In genomic region chr12:33130401-33130800, GRCm38 (mm10) we compare ENCODE assay signal across 13 mouse cellular contexts. TPM values are rescaled to one million over a fixed set of nuclear protein-coding genes. Genes with fewer than 3 reads are reported as not detected.
DNase-seq lines count a peak whose midpoint lies in the region; TF ChIP-seq lines count a peak whose summit lies in the region.
"Had no signal": no experiment of that assay in that cellular context is flagged by ENCODE, and none has a peak within 500 bp of the region (broad histone marks: within the 10 kb centered on the region; RNA-seq: fewer than 3 reads in every experiment).

No protein-coding gene starts in this region.

- H3K27ac ChIP-seq in left cerebral cortex, adult 2 months = peak overlapping the region; percentile 12; the same call in 1 of the 2 replicates
- H3K27ac ChIP-seq: stomach, embryonic 15.5 days had no signal

- no peak overlapping the region for H3K4me3 ChIP-seq in left cerebral cortex, adult 2 months
- H3K4me3 ChIP-seq: erythroblast, embryonic 14.5 days; stomach, embryonic 15.5 days had no signal

- no peak for TF ChIP-seq CTCF in left cerebral cortex, adult 2 months (IDR thresholded peaks at IDR 0.05)

- DNase-seq in left cerebral cortex, adult 2 months (ENCODE audit: extremely low spot score in 1 of 2, low spot score in 2 of 2) = peak; percentile 56 to 64
- no peak for DNase-seq in left cerebral cortex, postnatal 4 days
- DNase-seq in frontal cortex, adult 2 months (ENCODE audit: extremely low spot score in 1 of 2, low spot score in 1 of 2) = peak; percentile 68 to 77
- peak; percentile 51 to 80 for DNase-seq in layer of hippocampus, postnatal 14 days (ENCODE audit: low spot score in 2 of 2)
- DNase-seq in right cerebral cortex, postnatal 25 days = peak; percentile 65
- DNase-seq in gastrocnemius, postnatal 25 days = no peak
- DNase-seq in lung, postnatal 25 days (ENCODE audit: low spot score) = no peak
- DNase-seq in MN1 (ENCODE audit: low spot score) = no peak
- DNase-seq: lung, adult 18-20 months had no signal

- intact Hi-C loops in left cerebral cortex, adult 2 months (cut with DNase I) = no loop called here
- intact Hi-C loops in left cerebral cortex, postnatal 4 days (cut with DNase I) = no loop called here

RNA-seq across cellular contexts. Expression of gene Atxn7l1, which starts 17.1 kb away (rescaled TPM):
- 10 to 100 TPM; 63.2 to 64.8 TPM for total RNA-seq in left cerebral cortex, adult 2 months (2021)
- total RNA-seq in left cerebral cortex, postnatal 4 days (2021) = 10 to 100 TPM; 61.4 to 62.9 TPM
- polyA plus RNA-seq in frontal cortex, adult 2 months (2012; rRNA removed) = 37.0 and 43.7 TPM in 2 replicates
- 10 to 100 TPM; 46.3 to 47.5 TPM for total RNA-seq in layer of hippocampus, postnatal 14 days (2021)
- total RNA-seq in gastrocnemius, postnatal 25 days (2021) = 10 to 100 TPM; 16.4 to 17.7 TPM

RNA-seq across cellular contexts. Expression of gene Cdhr3, which starts 37.7 kb away (rescaled TPM):
- 1 to 10 TPM; 1.4 to 2.4 TPM for total RNA-seq in left cerebral cortex, adult 2 months (2021)
- total RNA-seq in left cerebral cortex, postnatal 4 days (2021) = 1 to 10 TPM in 1 of 2 experiments, under 1 TPM in 1; 0.76 to 1.4 TPM
- 5.4 and 8.8 TPM in 2 replicates for polyA plus RNA-seq in frontal cortex, adult 2 months (2012; rRNA removed)
- 1 to 10 TPM in 1 of 2 experiments, under 1 TPM in 1; 0.76 to 2.5 TPM for total RNA-seq in layer of hippocampus, postnatal 14 days (2021)
- 1 to 10 TPM in 1 of 2 experiments, under 1 TPM in 1; 0.49 to 1.3 TPM for total RNA-seq in gastrocnemius, postnatal 25 days (2021)
- polyA plus RNA-seq: erythroblast, embryonic 14.5 days; intestine, embryonic 14.5 days; limb, embryonic 11.5 days had no signal

Comparison
In these comparisons a context has a peak if more than half of its experiments do, and no peak if none do; other contexts are left out.
1. DNase-seq: peak in left cerebral cortex, adult 2 months (2 of 2), frontal cortex, adult 2 months (2 of 2), layer of hippocampus, postnatal 14 days (2 of 2) and right cerebral cortex, postnatal 25 days (single experiment); none in left cerebral cortex, postnatal 4 days (single experiment), gastrocnemius, postnatal 25 days (single experiment), lung, postnatal 25 days (single experiment) and MN1 (single experiment).